Mouse (Mus musculus): ENCODE measurements around the gene Tbc1d10a. TPM values are rescaled to one million over a fixed set of nuclear protein-coding genes. Genes with fewer than 3 reads are reported as not detected.

Tbc1d10a gene
- total and polyA plus RNA-seq, 3 experiments: 23.0 to 27.4 TPM; not detected in 1

DNA sequence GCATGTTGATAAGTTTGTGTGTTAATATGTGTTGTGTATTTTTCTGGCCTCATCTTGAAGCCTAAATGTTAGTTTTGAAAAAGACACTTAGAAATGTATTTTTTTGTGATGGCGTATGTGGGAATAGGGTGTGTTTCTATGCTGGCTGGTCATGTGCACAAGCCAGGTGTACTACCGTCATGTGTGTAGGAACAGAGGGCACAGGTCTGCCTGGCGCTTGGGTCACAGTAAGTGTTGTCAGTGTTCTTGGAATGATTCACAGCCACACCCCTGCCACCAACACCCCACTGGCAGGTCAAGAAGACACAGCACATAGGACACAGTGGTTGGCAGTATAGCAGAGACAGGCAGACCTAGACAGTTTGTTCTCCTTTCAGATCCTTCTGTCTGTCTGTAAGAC, 62.6 kb downstream of the Tbc1d10a start:
- Histone ChIP-seq H3K27ac (ENCODE audit: control insufficient read depth, low read depth, low read length) (no peak overlapping the region), H3K27me3 (ENCODE audit: control insufficient read depth in 1 of 2, insufficient read depth in 2 of 2, low read length in 2 of 2) (no peaks in the 10 kb centered on the region), H3K4me3 (ENCODE audit: control insufficient read depth in 1 of 2, insufficient read depth in 1 of 2, low read depth in 2 of 2, low read length in 2 of 2) (no peak overlapping the region)

DNA sequence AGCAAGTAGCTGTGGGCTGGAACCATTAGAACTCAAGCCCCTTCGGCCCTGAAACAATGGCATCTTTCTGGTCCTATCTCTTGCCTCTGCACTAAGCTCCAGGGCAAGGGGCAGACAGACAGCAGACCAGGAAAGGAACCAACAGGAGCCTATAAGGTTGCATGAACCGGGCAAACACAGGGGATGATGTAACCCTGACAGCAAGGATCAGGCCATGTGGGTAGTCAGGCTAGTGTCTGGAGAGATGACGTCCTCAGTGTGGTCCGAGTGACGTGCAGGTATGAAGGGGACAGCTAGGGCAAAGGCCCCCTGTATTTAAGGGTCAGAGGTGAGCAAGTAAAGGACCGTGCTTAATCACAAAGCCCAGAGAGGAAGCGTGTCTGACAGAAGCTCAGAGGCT, 63.7 kb downstream of the Tbc1d10a start:
- Histone ChIP-seq H3K27me3 (ENCODE audit: control insufficient read depth in 1 of 2, insufficient read depth in 2 of 2, low read length in 2 of 2) (no peaks in the 10 kb centered on the region), H3K4me1 (ENCODE audit: control insufficient read depth in 1 of 2, insufficient read depth in 2 of 2, low read length in 2 of 2) (peaks cover 2 to 12% of the 10 kb centered on the region in 2 experiments; a peak in 3 of 4 replicates), H3K79me2 (ENCODE audit: control insufficient read depth, insufficient read depth, low read length, poor library complexity) (no peaks in the 10 kb centered on the region), H3K9me3 (replicated peaks; ENCODE audit: insufficient read depth, low read length) (no peaks in the 10 kb centered on the region), H3K9ac (ENCODE audit: control insufficient read depth, low read depth, low read length, poor library complexity, severe bottlenecking) (no peak overlapping the region), H3K27ac (ENCODE audit: control insufficient read depth, low read depth, low read length) (no peak overlapping the region), H3K36me3 (ENCODE audit: control insufficient read depth in 1 of 2, insufficient read depth in 2 of 2, low read length in 2 of 2) (peaks cover 0 to 16% of the 10 kb centered on the region in 2 experiments; a peak in 2 of 4 replicates), H3K4me3 (ENCODE audit: control insufficient read depth in 1 of 2, insufficient read depth in 1 of 2, low read depth in 2 of 2, low read length in 2 of 2) (no peak overlapping the region)
- DNase-seq (ENCODE audit: low read depth, low spot score): no peak
- TF ChIP-seq MYB (IDR thresholded peaks at IDR 0.05; ENCODE audit: low read depth, low read length) (no peak), SIN3A (IDR thresholded peaks at IDR 0.05; ENCODE audit: low read length) (no peak), MYC (IDR thresholded peaks at IDR 0.05; ENCODE audit: low read depth, low read length) (no peak), TCF12 (IDR thresholded peaks at IDR 0.05; ENCODE audit: low read depth, low read length) (no peak), CHD2 (IDR thresholded peaks at IDR 0.05; ENCODE audit: low read length) (no peak), BHLHE40 (IDR thresholded peaks at IDR 0.05; ENCODE audit: borderline replicate concordance, low read depth, low read length) (no peak), EP300 (IDR thresholded peaks at IDR 0.05; ENCODE audit: low read depth in 1 of 2, low read length in 2 of 2) (no peak), ZMIZ1 (IDR thresholded peaks at IDR 0.05; ENCODE audit: low read depth, low read length) (no peak), CTCF (IDR thresholded peaks at IDR 0.05 in 2 of 3, conservative IDR thresholded peaks at IDR 0.05 in 1 of 3; ENCODE audit: control insufficient read depth in 1 of 3, insufficient read depth in 1 of 3, low read depth in 2 of 3, low read length in 3 of 3, poor library complexity in 1 of 3, severe bottlenecking in 1 of 3) (no peak), ZC3H11A (IDR thresholded peaks at IDR 0.05; ENCODE audit: low read depth, low read length) (no peak), ETS1 (IDR thresholded peaks at IDR 0.05; ENCODE audit: low read depth, low read length) (no peak), RAD21 (IDR thresholded peaks at IDR 0.05; ENCODE audit: low read depth, low read length) (no peak), GABPA (IDR thresholded peaks at IDR 0.05; ENCODE audit: low read depth, low read length) (no peak), ZNF384 (IDR thresholded peaks at IDR 0.05; ENCODE audit: low read depth, low read length) (no peak), TBP (IDR thresholded peaks at IDR 0.05; ENCODE audit: low read depth, low read length) (no peak), POLR2AphosphoS2 (IDR thresholded peaks at IDR 0.05; ENCODE audit: low read length) (no peak), USF2 (IDR thresholded peaks at IDR 0.05; ENCODE audit: borderline replicate concordance in 1 of 2, insufficient read depth in 1 of 2, low read depth in 1 of 2, low read length in 2 of 2) (no peak)

More for the DNA sequence above, 62.6 kb downstream of the Tbc1d10a start:
- H3K36me3 ChIP-seq (ENCODE audit: control insufficient read depth in 1 of 2, insufficient read depth in 2 of 2, low read length in 2 of 2): peaks cover 0 to 25% of the 10 kb centered on the region in 2 experiments; a peak in 2 of 4 replicates
- H3K79me2 ChIP-seq (ENCODE audit: control insufficient read depth, insufficient read depth, low read length, poor library complexity): no peaks in the 10 kb centered on the region
- H3K9me3 ChIP-seq (replicated peaks; ENCODE audit: insufficient read depth, low read length): no peaks in the 10 kb centered on the region
- TF ChIP-seq KAT2A (conservative IDR thresholded peaks at IDR 0.05; ENCODE audit: low read depth, low read length) (no peak), HCFC1 (IDR thresholded peaks at IDR 0.05; ENCODE audit: low read depth, low read length) (no peak), MYB (IDR thresholded peaks at IDR 0.05; ENCODE audit: low read depth, low read length) (no peak), TBP (IDR thresholded peaks at IDR 0.05; ENCODE audit: low read depth, low read length) (no peak)
- H3K9ac ChIP-seq (ENCODE audit: control insufficient read depth, low read depth, low read length, poor library complexity, severe bottlenecking): no peak overlapping the region
- DNase-seq (ENCODE audit: low read depth, low spot score): no peak
- peaks cover 2 to 19% of the 10 kb centered on the region in 2 experiments; a peak in 3 of 4 replicates for H3K4me1 ChIP-seq (ENCODE audit: control insufficient read depth in 1 of 2, insufficient read depth in 2 of 2, low read length in 2 of 2)
